Mouse (Mus musculus) liver, embryonic 14.5 days (tissue): ENCODE measurements around the gene Lmntd2.

Experiments used
- CTCF ChIP-seq: IDR thresholded peaks from 2 replicates; pipeline ENCODE4 v1.5.1; 2016; ENCODE audit warnings: antibody characterized with exemption, low read depth, control low read depth
- EP300 ChIP-seq: IDR thresholded peaks from 2 replicates; pipeline ENCODE4 v1.6.1; 2016; ENCODE audit warnings: antibody characterized with exemption, low read depth

GRCm38 (mm10) chr7:141231551-141231950 lies 17.7 kb upstream of the Lmntd2 start:
- TF ChIP-seq EP300 (no peak), CTCF (no peak)
